Mouse (Mus musculus): Measurements from ENCODE around the gene St6galnac5.

- TF ChIP-seq POLR2A (IDR thresholded peaks at IDR 0.05; ENCODE audit: insufficient read depth, low read depth, low read length) (no peak), CTCF (IDR thresholded peaks at IDR 0.05; ENCODE audit: insufficient read depth, low read depth, low read length) (no peak)
These were observed 83.1 kb downstream of the St6galnac5 start for GRCm38 (mm10) chr3:152898906-152899305.
